Mouse (Mus musculus): ENCODE data around the gene H2afy2. TPM values are rescaled to one million over a fixed set of nuclear protein-coding genes. Genes with fewer than 3 reads are reported as not detected.

The H2afy2 gene
- 368 and 392 TPM in 2 replicates for polyA plus RNA-seq (2016; fragmentation: Nextera tagmentation; extraction: Ambion mirVana)

DNA sequence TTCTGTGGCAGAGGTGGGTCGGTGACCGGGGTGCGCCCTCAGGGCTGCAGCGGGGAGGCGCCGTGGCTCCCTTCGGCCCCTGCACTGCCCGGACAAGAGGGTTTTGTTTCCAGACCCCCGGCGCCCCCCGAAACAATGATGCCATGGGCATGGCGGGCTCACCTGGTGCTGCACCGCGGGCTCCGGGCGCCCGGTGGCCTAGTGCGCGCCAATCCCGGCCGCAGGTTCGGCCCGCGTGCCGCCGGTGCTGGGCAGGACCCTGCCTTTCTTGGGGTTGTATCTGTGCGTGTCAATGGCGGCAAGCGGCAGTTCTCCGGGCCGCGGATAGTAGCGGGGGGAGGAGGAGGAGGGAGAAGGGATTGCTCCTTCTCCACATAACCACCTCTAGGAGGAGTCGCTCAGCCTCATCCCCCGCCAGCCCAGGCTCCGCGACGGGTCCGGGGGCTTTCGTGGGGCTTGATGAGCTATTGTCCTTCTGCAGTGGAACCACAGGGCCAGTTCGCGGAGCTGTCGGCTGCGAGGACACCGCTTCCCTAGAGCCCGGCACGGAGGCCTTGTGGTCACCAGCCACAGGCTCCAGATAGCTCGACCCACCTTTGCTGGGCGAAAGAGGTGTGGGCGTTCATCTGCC, at the start of gene H2afy2:
H2afy2 (minus strand) TSS at position 527 of the 631 bp plus-strand sequence.
- H3K27me3 ChIP-seq (replicated peaks; ENCODE audit: low read depth, poor library complexity, severe bottlenecking) = no peaks in the 10 kb centered on the region
- H3K4me1 ChIP-seq = peaks cover 43% of the 10 kb centered on the region
- peak within 1 kb of the TSS; percentile 100 for H3K27ac ChIP-seq (replicated peaks)
- peaks cover 21% of the 10 kb centered on the region for H3K36me3 ChIP-seq (replicated peaks)
- peak; percentile 93 for DNase-seq (ENCODE audit: low spot score)
- no peaks in the 10 kb centered on the region for H3K9me3 ChIP-seq
- H3K4me3 ChIP-seq = peak within 1 kb of the TSS; percentile 85
- WGBS = under 1% methylated on average over 50 of the region's 50 CpGs

DNA sequence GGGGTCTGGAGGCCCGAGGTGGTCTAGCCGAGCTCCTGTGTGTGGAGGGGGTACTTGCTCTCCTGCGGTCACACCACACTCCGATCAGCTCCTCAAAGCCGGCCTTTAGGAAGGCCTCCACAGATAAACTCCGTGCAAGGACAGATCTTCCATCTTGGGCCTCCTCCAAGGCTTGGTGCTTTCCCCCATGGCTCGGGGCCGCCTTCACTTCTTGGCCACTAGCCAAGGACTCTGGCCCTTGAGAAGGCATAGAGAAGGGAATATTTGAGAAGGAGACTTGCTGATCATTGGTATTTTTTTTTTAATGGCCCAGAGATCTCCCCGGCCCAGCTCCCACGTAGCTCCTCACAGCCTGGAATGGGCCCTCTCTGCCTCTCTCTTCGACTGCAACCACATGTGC, 48.8 kb upstream of the H2afy2 start:
- Histone ChIP-seq H3K4me3 (no peak overlapping the region), H3K27ac (replicated peaks) (peak overlapping the region; percentile 63; the same call in 1 of the 2 replicates), H3K36me3 (replicated peaks) (no peaks in the 10 kb centered on the region), H3K9me3 (no peaks in the 10 kb centered on the region), H3K4me1 (peaks cover 53% of the 10 kb centered on the region), H3K27me3 (replicated peaks; ENCODE audit: low read depth, poor library complexity, severe bottlenecking) (0 out of 2 replicates have a peak, but pooled peaks cover 4% of the 10 kb centered on the region)
- no peak for DNase-seq (ENCODE audit: low spot score)
- WGBS = 90% methylated on average over 11 of the region's 11 CpGs

- H3K4me3 ChIP-seq = no peak overlapping the region
- H3K27ac ChIP-seq (replicated peaks) = peak overlapping the region; percentile 48
- no peaks in the 10 kb centered on the region for H3K27me3 ChIP-seq (replicated peaks; ENCODE audit: low read depth, poor library complexity, severe bottlenecking)
- H3K36me3 ChIP-seq (replicated peaks) = no peaks in the 10 kb centered on the region
- H3K4me1 ChIP-seq = peaks cover 55% of the 10 kb centered on the region
- no peaks in the 10 kb centered on the region for H3K9me3 ChIP-seq
- 80% methylated on average over 6 of the region's 6 CpGs for WGBS
- DNase-seq (ENCODE audit: low spot score) = no peak
These were observed 47.8 kb upstream of the H2afy2 start for GRCm38 (mm10) chr10:61831741-61832140.

GRCm38 (mm10) chr10:61831251-61831650, 47.3 kb upstream of the H2afy2 start:
- 67% methylated on average over 12 of the region's 12 CpGs for WGBS
- Histone ChIP-seq H3K4me3 (0 out of 2 replicates have a peak overlapping the region, but pooled peaks have one; percentile 18), H3K36me3 (replicated peaks) (no peaks in the 10 kb centered on the region), H3K4me1 (peaks cover 60% of the 10 kb centered on the region), H3K27me3 (replicated peaks; ENCODE audit: low read depth, poor library complexity, severe bottlenecking) (no peaks in the 10 kb centered on the region), H3K9me3 (no peaks in the 10 kb centered on the region), H3K27ac (replicated peaks) (peak overlapping the region; percentile 70)
- no peak for DNase-seq (ENCODE audit: low spot score)

DNA sequence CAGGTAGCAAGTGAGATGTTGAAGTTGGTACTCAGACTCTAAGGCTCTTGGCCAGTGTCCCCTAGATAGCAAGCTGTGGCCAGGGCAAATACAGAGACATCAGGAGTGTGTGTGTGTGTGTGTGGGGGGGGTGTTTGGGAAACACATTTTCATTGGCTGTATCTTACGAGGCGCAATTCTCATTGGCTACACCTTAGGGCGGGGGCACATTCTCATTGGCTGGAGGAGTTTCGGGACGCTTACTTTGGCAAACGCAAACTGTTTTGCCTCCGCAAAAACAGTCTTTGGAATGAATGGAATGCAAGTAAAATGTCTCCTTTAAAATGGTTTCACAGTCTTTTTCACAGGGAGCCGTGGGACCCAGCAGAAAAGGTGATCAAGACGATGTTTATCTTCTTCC, 46.9 kb upstream of the H2afy2 start:
- Histone ChIP-seq H3K27me3 (replicated peaks; ENCODE audit: low read depth, poor library complexity, severe bottlenecking) (no peaks in the 10 kb centered on the region), H3K36me3 (replicated peaks) (no peaks in the 10 kb centered on the region), H3K9me3 (no peaks in the 10 kb centered on the region), H3K4me3 (0 out of 2 replicates have a peak overlapping the region, but pooled peaks have one; percentile 18), H3K27ac (replicated peaks) (peak overlapping the region; percentile 70; the same call in 1 of the 2 replicates), H3K4me1 (peaks cover 64% of the 10 kb centered on the region)
- WGBS = 57% methylated on average over 9 of the region's 9 CpGs
- no peak for DNase-seq (ENCODE audit: low spot score)

DNA sequence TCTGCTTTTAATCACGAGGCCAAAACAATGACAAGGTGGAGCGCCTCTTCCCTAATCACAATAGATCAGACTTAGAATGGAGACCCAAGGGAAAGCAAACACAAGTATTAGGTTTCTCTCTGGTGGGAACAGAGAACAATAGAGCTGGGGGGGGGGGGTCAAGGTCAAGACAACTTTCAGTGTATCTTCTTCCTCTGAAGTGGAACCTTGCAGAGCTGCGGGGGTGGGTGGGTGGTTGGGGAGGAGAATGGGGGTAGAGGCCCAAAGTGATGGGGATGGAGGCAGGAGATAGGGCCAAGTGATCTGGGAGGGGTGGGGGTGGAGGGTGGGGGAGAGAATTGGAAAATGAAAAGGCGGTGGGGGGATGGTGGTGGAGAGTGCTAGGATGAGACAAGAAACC, 45.1 kb upstream of the H2afy2 start:
- Histone ChIP-seq H3K4me3 (no peak overlapping the region), H3K4me1 (peaks cover 82% of the 10 kb centered on the region), H3K36me3 (replicated peaks) (no peaks in the 10 kb centered on the region), H3K9me3 (no peaks in the 10 kb centered on the region), H3K27me3 (replicated peaks; ENCODE audit: low read depth, poor library complexity, severe bottlenecking) (no peaks in the 10 kb centered on the region), H3K27ac (replicated peaks) (peak overlapping the region; percentile 79)
- DNase-seq (ENCODE audit: low spot score) = no peak
- 41% methylated on average over 4 of the region's 4 CpGs for WGBS

DNA sequence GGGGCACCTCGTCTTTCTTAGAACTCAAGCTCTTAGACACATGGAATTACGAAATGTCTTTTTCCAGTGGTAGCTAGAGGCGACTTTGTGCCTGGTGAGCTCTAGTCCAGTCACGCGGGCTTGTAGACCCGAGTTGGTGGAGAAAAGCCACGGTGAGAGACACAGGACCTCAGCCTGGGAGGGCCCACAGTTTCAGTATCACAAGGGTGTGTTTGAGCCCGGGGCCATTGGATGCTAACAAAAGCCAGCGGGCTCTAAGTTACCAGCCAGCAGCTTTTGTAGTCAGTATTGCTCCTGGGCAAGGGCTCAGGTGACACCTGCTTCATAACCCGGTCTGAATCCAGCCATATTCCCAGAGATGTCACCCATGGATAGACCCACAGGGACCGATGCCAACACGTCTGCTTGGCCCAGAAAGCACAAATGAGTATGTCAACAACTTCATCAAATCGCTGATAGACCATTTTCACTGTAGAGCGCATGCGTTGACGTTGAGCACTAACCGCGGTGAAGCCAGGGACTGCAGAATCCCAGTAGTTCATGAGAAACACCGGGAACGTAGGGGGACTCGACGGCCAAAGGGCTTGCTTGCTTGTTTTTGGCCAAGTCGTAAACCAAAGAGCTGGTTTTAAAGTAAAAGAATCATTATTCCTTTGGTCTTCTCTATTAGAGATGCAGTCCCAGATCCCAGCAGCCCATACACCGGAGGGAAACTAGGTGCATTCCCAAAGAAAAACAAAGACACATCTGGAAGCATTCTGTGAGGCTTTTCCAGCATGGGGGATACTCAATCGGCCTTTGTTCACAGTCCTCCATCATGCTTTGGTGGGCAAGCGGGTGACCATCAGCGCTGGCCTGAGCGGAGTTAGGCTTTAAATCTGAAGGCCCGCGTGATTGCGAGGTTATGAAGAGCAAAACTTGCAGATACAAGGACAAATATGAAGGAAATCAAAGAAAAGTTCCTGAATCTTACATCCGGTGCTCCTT, 44.3 kb upstream of the H2afy2 start:
- DNase-seq (ENCODE audit: low spot score) = peak; percentile 57
- 69% methylated on average over 32 of the region's 32 CpGs for WGBS
- peak overlapping the region; percentile 79 for H3K27ac ChIP-seq (replicated peaks)

GRCm38 (mm10) chr10:61826753-61827435, 42.9 kb upstream of the H2afy2 start:
- H3K9me3 ChIP-seq = no peaks in the 10 kb centered on the region
- H3K36me3 ChIP-seq (replicated peaks) = no peaks in the 10 kb centered on the region
- peak overlapping the region; percentile 16; the same call in 1 of the 2 replicates for H3K4me3 ChIP-seq
- no peaks in the 10 kb centered on the region for H3K27me3 ChIP-seq (replicated peaks; ENCODE audit: low read depth, poor library complexity, severe bottlenecking)
- 15% methylated on average over 16 of the region's 16 CpGs for WGBS
- DNase-seq (ENCODE audit: low spot score) = peak; percentile 85
- H3K27ac ChIP-seq (replicated peaks) = peak overlapping the region; percentile 79
- peaks cover 91% of the 10 kb centered on the region for H3K4me1 ChIP-seq

More for the DNA sequence above, 44.3 kb upstream of the H2afy2 start:
- no peaks in the 10 kb centered on the region for H3K9me3 ChIP-seq
- H3K27me3 ChIP-seq (replicated peaks; ENCODE audit: low read depth, poor library complexity, severe bottlenecking) = no peaks in the 10 kb centered on the region
- peaks cover 90% of the 10 kb centered on the region for H3K4me1 ChIP-seq
- H3K4me3 ChIP-seq = no peak overlapping the region
- no peaks in the 10 kb centered on the region for H3K36me3 ChIP-seq (replicated peaks)

- H3K27ac ChIP-seq (replicated peaks) = peak overlapping the region; percentile 79
- H3K4me3 ChIP-seq = peak overlapping the region; percentile 16; the same call in 1 of the 2 replicates
- peak; percentile 64 for DNase-seq (ENCODE audit: low spot score)
These were observed 42.2 kb upstream of the H2afy2 start for GRCm38 (mm10) chr10:61825979-61826752.

DNA sequence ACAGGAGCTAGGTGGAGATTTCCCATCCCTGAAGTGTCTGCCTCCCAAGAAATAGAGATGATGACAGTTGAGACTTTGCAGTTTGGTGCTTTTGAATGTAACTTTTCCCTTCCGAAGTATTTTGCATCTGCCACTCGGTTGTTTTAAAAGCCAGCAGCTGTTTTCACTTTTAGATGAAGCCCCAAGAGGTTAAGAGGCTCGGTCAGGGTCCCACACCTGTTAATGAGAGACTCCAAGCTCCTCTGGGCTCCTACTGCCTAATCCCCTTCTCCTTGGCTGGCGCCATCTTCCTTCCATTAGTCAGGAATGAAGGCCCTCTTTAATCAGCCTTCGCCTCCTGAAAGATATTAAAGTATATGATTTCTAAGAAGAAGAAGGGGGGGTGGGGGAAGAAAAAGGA, 41.6 kb upstream of the H2afy2 start:
- H3K27me3 ChIP-seq (replicated peaks; ENCODE audit: low read depth, poor library complexity, severe bottlenecking) = no peaks in the 10 kb centered on the region
- H3K9me3 ChIP-seq = no peaks in the 10 kb centered on the region
- peak overlapping the region; percentile 79 for H3K27ac ChIP-seq (replicated peaks)
- H3K36me3 ChIP-seq (replicated peaks) = no peaks in the 10 kb centered on the region
- 26% methylated on average over 5 of the region's 5 CpGs for WGBS
- peak; percentile 61 for DNase-seq (ENCODE audit: low spot score)
- H3K4me1 ChIP-seq = peaks cover 78% of the 10 kb centered on the region
- no peak overlapping the region for H3K4me3 ChIP-seq

More at GRCm38 (mm10) chr10:61825979-61826752, 42.2 kb upstream of the H2afy2 start:
- H3K4me1 ChIP-seq = peaks cover 83% of the 10 kb centered on the region
- WGBS = 39% methylated on average over 13 of the region's 13 CpGs
- no peaks in the 10 kb centered on the region for H3K27me3 ChIP-seq (replicated peaks; ENCODE audit: low read depth, poor library complexity, severe bottlenecking)
- no peaks in the 10 kb centered on the region for H3K9me3 ChIP-seq
- no peaks in the 10 kb centered on the region for H3K36me3 ChIP-seq (replicated peaks)

- Histone ChIP-seq H3K27me3 (replicated peaks; ENCODE audit: low read depth, poor library complexity, severe bottlenecking) (no peaks in the 10 kb centered on the region), H3K4me3 (peak overlapping the region; percentile 28), H3K36me3 (replicated peaks) (no peaks in the 10 kb centered on the region), H3K4me1 (peaks cover 63% of the 10 kb centered on the region), H3K27ac (replicated peaks) (peak overlapping the region; percentile 82), H3K9me3 (no peaks in the 10 kb centered on the region)
- WGBS = 34% methylated on average over 4 of the region's 4 CpGs
- DNase-seq (ENCODE audit: low spot score) = peak; percentile 69
These were observed 39.8 kb upstream of the H2afy2 start for GRCm38 (mm10) chr10:61823731-61824115.

All from embryonic facial prominence, embryonic 10.5 days (tissue).